Mouse (Mus musculus) G1E (cell line): ENCODE measurements around the gene Prlhr.

Source experiments
- CTCF ChIP-seq: IDR thresholded peaks from 2 replicates; pipeline ENCODE4 v1.5.1; 2012; ENCODE audit warnings: low read depth, low read length, inconsistent platforms, mixed read lengths
- GATA1 ChIP-seq: IDR thresholded peaks from 2 replicates; pipeline ENCODE4 v1.6.1; 2012; ENCODE audit warnings: borderline replicate concordance, low read length, inconsistent platforms, mixed read lengths
- GATA2 ChIP-seq: IDR thresholded peaks from 2 replicates; pipeline ENCODE4 v1.6.1; 2012; ENCODE audit warnings: low read depth, low read length, inconsistent platforms, borderline replicate concordance

DNA sequence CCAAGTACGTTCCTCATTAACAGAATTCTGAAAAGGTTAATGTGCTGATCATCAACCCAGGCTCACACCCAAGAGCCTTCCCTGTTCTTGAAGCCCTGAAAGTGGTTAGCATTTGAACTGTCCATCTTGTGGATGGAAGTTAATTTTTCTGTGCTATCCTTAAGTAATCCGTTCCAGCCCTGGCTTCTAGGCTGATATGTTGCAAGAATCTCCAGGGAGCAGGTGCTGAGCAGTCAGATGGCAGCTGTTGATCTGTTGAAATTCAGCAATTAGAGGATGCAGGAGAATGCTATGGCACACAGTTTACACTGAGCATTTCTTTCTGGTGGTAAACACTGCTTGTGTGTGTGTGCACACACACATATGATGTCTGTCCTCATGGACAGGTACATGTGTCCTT lies 2.4 kb downstream of the Prlhr start:
- TF ChIP-seq CTCF (no peak), GATA1 (no peak), GATA2 (no peak)
